Mouse (Mus musculus): ENCODE results near the gene Smc6. TPM values are rescaled to one million over a fixed set of nuclear protein-coding genes. Genes with fewer than 3 reads are reported as not detected.

Gene Smc6
- 48.0 and 56.6 TPM in 2 replicates for polyA plus RNA-seq (2012; rRNA removed)

DNA sequence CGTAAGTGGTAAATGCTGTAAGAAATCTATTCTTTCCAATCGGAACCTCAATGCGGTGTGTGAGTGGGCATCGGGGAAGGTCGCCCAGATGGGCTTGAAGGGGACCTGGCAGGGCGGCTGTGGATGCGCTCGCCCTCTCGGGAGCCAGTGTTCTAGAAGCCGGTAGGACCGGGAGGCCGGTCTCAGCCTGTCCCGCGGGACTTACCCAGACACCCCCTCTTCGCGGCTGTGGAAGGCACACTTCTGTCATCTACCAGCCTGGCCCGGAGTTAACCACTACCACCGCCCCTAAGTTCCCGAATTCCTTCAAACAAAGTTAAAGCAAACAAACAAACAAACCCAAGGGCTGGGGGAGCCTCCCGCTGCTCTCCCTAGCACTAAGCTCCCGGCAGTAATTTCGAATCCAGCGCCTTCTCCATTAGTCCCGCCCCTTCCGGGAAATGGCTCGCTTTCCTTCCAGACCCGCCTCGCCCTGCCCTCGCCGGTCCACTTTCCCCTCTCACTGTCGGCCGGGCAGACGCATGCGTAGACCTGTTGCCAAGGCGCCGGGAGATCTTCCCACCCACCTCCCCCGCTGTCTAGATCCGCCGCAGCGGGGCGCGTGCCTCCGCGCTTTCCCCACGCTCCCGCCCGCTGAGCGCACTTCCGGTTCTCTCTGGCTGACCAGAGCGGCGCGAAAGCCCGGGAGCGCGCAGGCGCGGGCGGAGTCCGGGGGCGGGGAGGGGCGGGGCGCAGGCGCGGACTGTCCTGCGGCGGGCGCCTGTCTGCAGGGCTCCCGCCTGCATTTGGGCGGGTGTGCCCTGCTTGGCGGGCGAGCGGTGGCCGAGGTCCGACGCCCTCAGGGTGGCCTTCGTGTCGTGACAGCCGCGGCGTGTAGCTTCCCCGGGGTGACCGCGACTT is at the start of gene Smc6, which contains the start of gene Gen1:
Gene Smc6, plus strand, starts transcription at position 505 of the 900 bp plus-strand sequence.
Gene Gen1, minus strand, starts transcription at position 420 of the 900 bp plus-strand sequence.

Other genes starting within 250 kb of the Smc6 start
- 1.2 and 1.4 TPM in 2 replicates for gene Kcns3, start 114.8 kb upstream of the Smc6 start, polyA plus RNA-seq (2012; rRNA removed)
- gene Msgn1, start 56.9 kb upstream of the Smc6 start, polyA plus RNA-seq (2012; rRNA removed) = not detected in 2 replicates
- 1.2 and 1.5 TPM in 2 replicates for gene Gen1, start 85 bp upstream of the Smc6 start, polyA plus RNA-seq (2012; rRNA removed)
- 85.4 and 96.2 TPM in 2 replicates for gene Vsnl1, start 170.7 kb downstream of the Smc6 start, polyA plus RNA-seq (2012; rRNA removed)
- 0.30 and 0.33 TPM in 2 replicates for gene Rad51ap2, start 190.2 kb downstream of the Smc6 start, polyA plus RNA-seq (2012; rRNA removed)

All from central nervous system, embryonic 18 days (tissue).